Mouse (Mus musculus): ENCODE data around the gene Triap1. TPM values are rescaled to one million over a fixed set of nuclear protein-coding genes. Genes with fewer than 3 reads are reported as not detected.

Triap1 gene
- polyA plus RNA-seq, 1 experiment from 2014 or later: 29.6 TPM

Other genes with a start within 250 kb of the Triap1 start
- gene Gm10401, start 242.9 kb upstream of the Triap1 start, polyA plus RNA-seq (2015; fragmentation: Nextera tagmentation; extraction: Ambion mirVana): 7.9 and 11.4 TPM in 2 replicates
- 49.8 and 53.6 TPM in 2 replicates for gene Acads, start 221.9 kb upstream of the Triap1 start, polyA plus RNA-seq (2015; fragmentation: Nextera tagmentation; extraction: Ambion mirVana)
- 8.5 and 10.3 TPM in 2 replicates for gene Unc119b, start 206.2 kb upstream of the Triap1 start, polyA plus RNA-seq (2015; fragmentation: Nextera tagmentation; extraction: Ambion mirVana)
- 23.7 and 29.6 TPM in 2 replicates for gene Mlec, start 183.0 kb upstream of the Triap1 start, polyA plus RNA-seq (2015; fragmentation: Nextera tagmentation; extraction: Ambion mirVana)
- gene Cabp1, start 146.8 kb upstream of the Triap1 start, polyA plus RNA-seq (2015; fragmentation: Nextera tagmentation; extraction: Ambion mirVana): 0.13 and 0.18 TPM in 2 replicates
- gene Pop5, start 105.4 kb upstream of the Triap1 start, polyA plus RNA-seq (2015; fragmentation: Nextera tagmentation; extraction: Ambion mirVana): 84.0 and 88.1 TPM in 2 replicates
- 146 and 173 TPM in 2 replicates for gene Rnf10, start 68.3 kb upstream of the Triap1 start, polyA plus RNA-seq (2015; fragmentation: Nextera tagmentation; extraction: Ambion mirVana)
- 27.5 and 28.4 TPM in 2 replicates for gene Coq5, start 61.6 kb upstream of the Triap1 start, polyA plus RNA-seq (2015; fragmentation: Nextera tagmentation; extraction: Ambion mirVana)
- 525 and 554 TPM in 2 replicates for gene Dynll1, start 40.2 kb upstream of the Triap1 start, polyA plus RNA-seq (2015; fragmentation: Nextera tagmentation; extraction: Ambion mirVana)
- 88.7 and 92.1 TPM in 2 replicates for gene Srsf9, start 14.0 kb upstream of the Triap1 start, polyA plus RNA-seq (2015; fragmentation: Nextera tagmentation; extraction: Ambion mirVana)
- gene Gatc, start within 50 bp of the Triap1 start, polyA plus RNA-seq (2015; fragmentation: Nextera tagmentation; extraction: Ambion mirVana): 11.6 and 13.4 TPM in 2 replicates
- 700 and 702 TPM in 2 replicates for gene Cox6a1, start 7.8 kb downstream of the Triap1 start, polyA plus RNA-seq (2015; fragmentation: Nextera tagmentation; extraction: Ambion mirVana)
- gene Msi1, start 88.4 kb downstream of the Triap1 start, polyA plus RNA-seq (2015; fragmentation: Nextera tagmentation; extraction: Ambion mirVana): 0.36 and 0.44 TPM in 2 replicates
- not detected in 2 replicates for gene Pla2g1b, start 125.0 kb downstream of the Triap1 start, polyA plus RNA-seq (2015; fragmentation: Nextera tagmentation; extraction: Ambion mirVana)
- 6.0 and 6.1 TPM in 2 replicates for gene Sirt4, start 143.5 kb downstream of the Triap1 start, polyA plus RNA-seq (2015; fragmentation: Nextera tagmentation; extraction: Ambion mirVana)
- 15.2 and 16.8 TPM in 2 replicates for gene Pxn, start 165.5 kb downstream of the Triap1 start, polyA plus RNA-seq (2015; fragmentation: Nextera tagmentation; extraction: Ambion mirVana)
- 1,028 and 1,078 TPM in 2 replicates for gene Rplp0, start 218.2 kb downstream of the Triap1 start, polyA plus RNA-seq (2015; fragmentation: Nextera tagmentation; extraction: Ambion mirVana)
- gene Gcn1l1, start 224.0 kb downstream of the Triap1 start, polyA plus RNA-seq (2015; fragmentation: Nextera tagmentation; extraction: Ambion mirVana): 15.0 and 17.3 TPM in 2 replicates

All from liver, embryonic 15.5 days (tissue).